Mouse (Mus musculus) frontal cortex, adult 2 months (tissue): ENCODE results near the gene Vmn1r218. TPM values are rescaled to one million over a fixed set of nuclear protein-coding genes. Genes with fewer than 3 reads are reported as not detected.
"Not testable (repeated sequence)": the region's sequence is repeated elsewhere in the genome, so short reads cannot be mapped to it uniquely, and the experiment has no call there.

Source experiments
- DNase-seq, 2 experiments: peaks; one replicate each; pipeline ENCODE4 v3.0.0; 2022; ENCODE audit warnings: low spot score in 1 of 2; ENCODE audit errors: extremely low spot score in 1 of 2
- polyA plus RNA-seq: library from polyadenylated mRNA; depleted of rRNA; stranded (reverse); fragments of >200 nt; gene quantifications from 2 replicates; pipeline ENCODE4 v1.2.3, GENCODE M21; 2012; rRNA removed

Gene Vmn1r218
- not detected in 2 replicates for polyA plus RNA-seq

DNA sequence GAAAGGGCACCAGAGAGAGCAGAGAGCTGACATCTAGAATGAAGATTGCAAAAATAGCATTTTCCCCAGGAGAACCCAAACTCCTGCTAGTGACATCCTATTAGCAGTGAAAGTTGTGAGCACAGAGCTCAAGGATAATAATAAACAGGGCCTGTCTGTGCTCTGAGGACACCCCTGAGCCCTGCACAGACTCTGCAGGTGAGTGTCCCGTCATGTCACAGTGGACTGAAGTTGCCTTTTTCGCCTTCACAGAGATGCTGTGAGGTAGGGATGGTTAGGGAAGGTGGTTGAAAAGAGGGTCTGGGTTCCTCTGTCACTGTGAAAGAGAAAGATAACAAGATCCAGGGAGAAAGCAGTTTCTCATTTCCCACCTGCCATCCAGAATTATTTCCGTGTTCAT is at the start of gene Vmn1r218:
TSS of gene Vmn1r218 (plus strand) at position 57 of the 400 bp plus-strand sequence.
- no peak for DNase-seq

DNA sequence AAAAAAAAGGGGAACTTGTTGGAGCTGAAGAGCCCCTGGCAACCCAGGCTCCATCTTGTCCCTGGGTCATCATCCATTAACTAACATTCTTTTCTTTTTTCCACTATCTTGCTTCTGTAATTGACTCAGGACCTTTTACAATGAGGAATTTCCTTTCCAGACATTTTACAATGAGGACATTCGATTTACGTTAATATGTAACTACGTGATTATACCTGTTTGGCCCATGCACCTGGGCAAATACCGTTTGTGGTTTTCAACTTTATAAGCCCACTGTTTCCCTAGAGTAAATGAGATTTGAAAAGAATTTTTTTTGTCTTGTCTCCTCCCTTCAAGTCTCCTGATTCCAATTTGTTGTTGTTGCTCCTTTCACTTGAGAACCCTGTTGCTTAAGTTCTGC is 38.6 kb upstream of the Vmn1r218 start:
- DNase-seq: no peak

DNA sequence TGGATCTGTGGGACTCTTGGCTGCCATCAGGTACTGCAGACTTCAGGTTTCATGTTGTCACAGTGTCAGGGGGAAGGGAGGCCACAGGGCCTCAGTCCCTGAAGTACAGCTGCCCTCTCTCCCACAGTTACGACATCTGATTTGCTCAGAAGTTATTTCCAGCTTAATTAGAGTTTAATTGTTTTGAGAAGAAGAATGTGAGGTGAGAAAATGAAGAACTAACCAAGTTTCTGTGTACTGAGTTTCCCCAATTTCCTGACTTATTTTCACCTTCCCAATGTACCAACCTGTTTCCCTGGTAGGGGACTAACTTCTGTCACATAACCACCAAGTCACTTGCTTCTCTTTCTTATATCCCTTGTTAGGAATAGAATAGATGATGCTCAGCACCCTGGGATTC is 14.8 kb upstream of the Vmn1r218 start, which contains the start of gene Vmn1r217:
TSS of gene Vmn1r217 (minus strand) at position 101 of the 400 bp plus-strand sequence.
- DNase-seq: not testable (repeated sequence)

DNA sequence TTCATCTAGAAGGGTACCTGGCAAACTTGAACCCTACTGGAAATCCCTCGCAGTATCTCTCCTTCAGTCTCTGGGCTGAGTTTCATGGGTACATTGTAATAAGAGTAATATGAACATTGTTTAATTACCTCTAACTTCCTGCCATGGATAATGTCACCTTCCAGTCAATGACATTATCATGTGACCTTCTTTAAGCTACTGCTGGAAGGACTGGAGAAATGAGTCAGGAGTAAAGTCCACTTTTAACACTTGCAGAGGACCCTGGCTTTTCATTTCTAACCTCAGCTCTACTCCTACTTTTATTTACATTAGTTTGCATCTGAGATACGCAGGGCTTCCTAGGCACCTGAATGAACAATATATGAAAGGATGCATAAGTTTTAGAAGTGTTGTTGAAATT is 12.3 kb upstream of the Vmn1r218 start:
- no peak for DNase-seq

DNA sequence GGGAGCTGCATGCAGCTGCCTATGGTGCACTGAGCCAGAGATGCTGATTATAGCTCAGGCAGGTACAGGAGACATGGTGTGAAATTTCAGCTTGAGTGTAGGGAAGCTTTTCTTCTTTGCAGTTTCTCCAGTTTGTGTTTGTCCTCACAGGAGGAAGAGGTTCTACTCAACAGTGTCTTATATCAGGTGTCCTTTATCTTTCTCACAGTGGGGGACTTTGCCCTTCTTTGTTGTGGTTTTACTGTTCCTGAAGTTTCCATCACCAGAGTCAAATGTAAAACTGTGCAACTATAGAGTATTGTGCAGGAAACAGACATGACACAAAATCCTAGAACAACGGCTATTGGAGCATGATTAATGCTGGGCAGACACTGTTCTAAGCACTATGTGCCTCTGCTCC is 546 bp downstream of the Vmn1r218 start:
- no peak for DNase-seq

DNA sequence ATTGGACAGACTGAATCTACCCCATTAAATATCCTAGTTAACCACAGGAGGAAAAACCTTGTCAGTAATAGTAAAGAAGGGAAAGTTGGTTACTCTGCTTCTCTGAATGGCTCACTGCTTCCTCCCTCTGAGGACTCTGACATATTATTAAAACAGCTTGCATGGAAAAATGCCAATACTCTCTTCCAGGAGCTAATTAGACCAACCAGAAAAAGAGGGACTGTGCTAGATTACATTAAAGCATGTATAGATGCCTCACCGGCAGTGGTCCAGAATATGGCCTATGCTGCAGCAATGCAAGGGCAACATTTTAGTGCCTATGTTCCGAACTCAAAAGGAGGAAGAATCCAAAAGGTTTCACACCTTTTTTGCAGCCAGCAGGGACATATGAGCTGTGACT is 5.9 kb downstream of the Vmn1r218 start:
- DNase-seq: no peak

DNA sequence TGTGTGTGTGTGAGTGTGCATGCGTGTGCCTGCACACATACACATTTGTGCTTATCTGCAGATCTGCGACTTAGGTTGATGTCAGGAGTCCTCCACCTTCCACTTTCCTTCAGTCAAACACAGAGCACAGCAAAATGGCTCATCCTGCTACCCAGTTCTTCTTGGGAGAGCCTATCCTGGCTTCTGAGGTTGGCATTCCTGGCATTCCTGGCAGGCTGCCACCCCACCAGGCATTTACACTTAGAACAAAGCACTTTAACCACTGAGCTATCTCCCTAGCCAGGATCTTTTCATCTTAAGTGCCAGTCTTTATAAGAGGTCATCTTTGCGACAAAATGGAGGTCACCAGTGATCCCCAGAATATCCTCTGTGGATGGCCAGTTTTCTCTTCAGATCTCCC is 24.9 kb downstream of the Vmn1r218 start:
- DNase-seq: no peak

DNA sequence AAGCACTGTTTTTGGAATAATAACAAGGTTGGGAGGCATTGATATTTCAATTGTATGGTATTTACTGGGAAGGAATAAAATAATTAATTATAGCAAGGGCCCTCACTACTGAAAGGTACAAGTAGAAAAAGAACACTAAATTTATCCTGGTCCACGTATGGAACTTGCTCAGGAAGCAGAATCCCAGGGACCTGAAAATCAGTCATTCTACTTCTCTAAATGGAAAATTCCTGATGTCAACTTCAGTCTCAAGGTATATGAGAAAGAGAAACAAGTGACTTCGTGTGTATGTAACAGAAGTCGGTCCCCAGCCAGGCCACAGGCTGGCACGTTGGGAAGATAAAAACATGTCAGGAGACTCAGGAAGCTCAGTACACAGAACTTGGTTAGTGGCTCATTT is 26.1 kb downstream of the Vmn1r218 start, which contains the start of gene Vmn1r219:
TSS of gene Vmn1r219 (plus strand) at position 301 of the 400 bp plus-strand sequence.
- no peak for DNase-seq

DNA sequence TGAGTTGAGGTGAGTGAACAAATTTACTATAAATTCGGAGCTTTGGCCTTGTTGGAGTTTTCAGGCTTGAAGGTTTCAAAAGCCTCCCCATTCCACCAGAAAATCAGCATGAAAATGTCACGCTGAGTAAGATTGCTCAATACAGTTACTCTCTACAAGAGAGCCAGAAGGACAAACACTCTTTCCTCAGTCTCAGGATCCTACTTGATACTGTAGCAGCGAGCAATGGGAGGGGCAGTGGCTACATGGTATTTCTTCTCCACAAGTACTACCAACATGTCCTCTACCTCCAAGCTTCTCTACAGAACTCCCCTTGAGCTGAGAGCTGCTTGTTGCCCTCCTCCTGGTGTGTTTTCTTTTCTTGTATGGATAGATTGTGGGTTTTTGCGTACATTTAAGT is 33.5 kb downstream of the Vmn1r218 start:
- not testable (repeated sequence) for DNase-seq

DNA sequence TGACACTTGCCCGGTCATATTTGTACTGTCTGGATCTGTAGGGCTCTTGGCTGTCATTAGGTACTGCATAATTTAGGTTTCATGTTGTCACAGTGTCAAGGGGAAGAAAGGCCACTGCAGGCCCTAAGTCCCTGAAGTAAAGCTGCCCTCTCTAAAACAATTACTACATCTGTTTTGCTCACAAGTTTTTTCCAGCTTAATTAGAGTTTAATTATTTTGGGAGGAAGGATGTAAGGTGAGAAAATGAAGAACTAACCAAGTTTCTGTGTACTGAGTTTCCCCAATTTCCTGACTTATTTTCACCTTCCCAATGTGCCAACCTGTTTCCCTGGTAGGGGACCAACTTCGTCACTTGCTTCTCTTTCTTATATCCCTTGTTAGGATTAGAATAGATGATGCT is 54.9 kb downstream of the Vmn1r218 start, which contains the start of gene Vmn1r220:
TSS of gene Vmn1r220 (minus strand) at position 101 of the 400 bp plus-strand sequence.
- DNase-seq: no peak

Other genes starting within 250 kb of the Vmn1r218 start
- gene Vmn1r212, start 248.9 kb upstream of the Vmn1r218 start, polyA plus RNA-seq: not detected in 2 replicates
- gene Vmn1r213, start 125.5 kb upstream of the Vmn1r218 start, polyA plus RNA-seq: not detected in 2 replicates
- gene Vmn1r214, start 102.7 kb upstream of the Vmn1r218 start, polyA plus RNA-seq: not detected in 2 replicates
- not detected in 2 replicates for gene Vmn1r215, start 65.1 kb upstream of the Vmn1r218 start, polyA plus RNA-seq
- not detected in 2 replicates for gene Vmn1r217, start 14.9 kb upstream of the Vmn1r218 start, polyA plus RNA-seq
- gene Vmn1r219, start 26.2 kb downstream of the Vmn1r218 start, polyA plus RNA-seq: not detected in 2 replicates
- not detected in 2 replicates for gene Vmn1r220, start 54.8 kb downstream of the Vmn1r218 start, polyA plus RNA-seq
- not detected in 2 replicates for gene Vmn1r221, start 81.0 kb downstream of the Vmn1r218 start, polyA plus RNA-seq
- gene Vmn1r222, start 102.8 kb downstream of the Vmn1r218 start, polyA plus RNA-seq: not detected in 2 replicates
- not detected in 2 replicates for gene Vmn1r223, start 114.0 kb downstream of the Vmn1r218 start, polyA plus RNA-seq
- gene Zfp322a, start 236.1 kb downstream of the Vmn1r218 start, polyA plus RNA-seq: 16.4 and 18.5 TPM in 2 replicates